Comparison of ENCODE assay signal across 19 mouse cellular contexts in genomic region chr3:94650409-94650808, GRCm38 (mm10). TPM values are rescaled to one million over a fixed set of nuclear protein-coding genes. Genes with fewer than 3 reads are reported as not detected.
DNase-seq lines count a peak whose midpoint lies in the region; ATAC-seq and TF ChIP-seq lines count a peak whose summit lies in the region.
"Had no signal": no experiment of that assay in that cellular context is flagged by ENCODE, and none has a peak within 500 bp of the region (broad histone marks: within the 10 kb centered on the region; RNA-seq: fewer than 3 reads in every experiment).

No protein-coding gene starts in this region.

- no peaks in the 10 kb centered on the region for H3K27me3 ChIP-seq in kidney, adult 2 months (replicated peaks; ENCODE audit: control insufficient read depth, insufficient read depth, low read length)
- H3K27me3 ChIP-seq in forebrain, embryonic 14.5 days (replicated peaks; ENCODE audit: control insufficient read depth, insufficient read depth, low read length), result no peaks in the 10 kb centered on the region
- H3K27me3 ChIP-seq: hindbrain, embryonic 15.5 days had no signal

- no peak overlapping the region for H3K27ac ChIP-seq in kidney, adult 2 months (ENCODE audit: insufficient read depth, low read depth, low read length)
- H3K27ac ChIP-seq in brown adipose tissue, adult 24 weeks (replicated peaks; ENCODE audit: low read depth, low read length), result no peak overlapping the region
- no peak overlapping the region for H3K27ac ChIP-seq in forebrain, embryonic 14.5 days (ENCODE audit: low read depth, low read length)
- H3K27ac ChIP-seq: hindbrain, embryonic 15.5 days; layer of hippocampus, adult 2 months had no signal

- H3K4me3 ChIP-seq in kidney, adult 2 months (ENCODE audit: insufficient read depth, low read depth, low read length), result no peak overlapping the region
- peak overlapping the region; percentile 30; the same call in 1 of the 2 replicates for H3K4me3 ChIP-seq in brown adipose tissue, adult 24 weeks (ENCODE audit: insufficient read depth, low read depth, low read length)
- no peak overlapping the region for H3K4me3 ChIP-seq in forebrain, embryonic 14.5 days (ENCODE audit: low read depth, low read length)
- H3K4me3 ChIP-seq: hindbrain, embryonic 15.5 days; layer of hippocampus, adult 2 months had no signal

- peaks cover 15% of the 10 kb centered on the region for H3K4me1 ChIP-seq in kidney, adult 2 months (ENCODE audit: control insufficient read depth, insufficient read depth, low read length)
- H3K4me1 ChIP-seq in brown adipose tissue, adult 24 weeks (ENCODE audit: control insufficient read depth, insufficient read depth, insufficient read length, low read length), result no peaks in the 10 kb centered on the region
- H3K4me1 ChIP-seq in forebrain, embryonic 14.5 days (ENCODE audit: control insufficient read depth, insufficient read depth, low read length), result no peaks in the 10 kb centered on the region

- WGBS in kidney, adult 2 months, result 31% methylated on average over 7 of the region's 7 CpGs
- 87% methylated on average over 7 of the region's 7 CpGs for WGBS in forebrain, embryonic 14.5 days

- no peak for TF ChIP-seq CTCF in kidney, adult 2 months (conservative IDR thresholded peaks at IDR 0.05; ENCODE audit: insufficient read depth, insufficient read length, low read depth, low read length)

- no peak for TF ChIP-seq POLR2A in kidney, adult 2 months (IDR thresholded peaks at IDR 0.05; ENCODE audit: low read depth, low read length)

- H3K4me2 ChIP-seq in forebrain, embryonic 14.5 days (ENCODE audit: low read length), result no peak overlapping the region
- H3K4me2 ChIP-seq: hindbrain, embryonic 15.5 days had no signal

- H3K9ac ChIP-seq in forebrain, embryonic 14.5 days (ENCODE audit: low read length), result no peak overlapping the region
- H3K9ac ChIP-seq: hindbrain, embryonic 15.5 days had no signal

- peak; percentile 44 for DNase-seq in kidney, adult 2 months
- DNase-seq in kidney, adult 18-20 months, result no peak
- DNase-seq in kidney, postnatal 10 days, result peak; percentile 13
- peak; percentile 58 for DNase-seq in lung, postnatal 14 days
- DNase-seq in forebrain, embryonic 14.5 days (ENCODE audit: low spot score), result no peak
- DNase-seq in left cerebral cortex, adult 9 months (ENCODE audit: low spot score in 2 of 2), result no peak
- no peak for DNase-seq in left cerebral cortex, postnatal 4 days
- DNase-seq: heart, adult 11 months; heart, postnatal 10 days; right cerebral cortex, postnatal 25 days; thymus, postnatal 14 days had no signal

- H3K36me3 ChIP-seq in kidney, adult 2 months (ENCODE audit: control insufficient read depth, insufficient read depth, low read length), result no peaks in the 10 kb centered on the region
- no peaks in the 10 kb centered on the region for H3K36me3 ChIP-seq in forebrain, embryonic 14.5 days (ENCODE audit: control insufficient read depth, insufficient read depth, low read length)
- H3K36me3 ChIP-seq: hindbrain, embryonic 15.5 days had no signal

- no peak for ATAC-seq in forebrain, embryonic 14.5 days

- intact Hi-C loops in left cerebral cortex, postnatal 4 days (cut with DNase I), result no loop called here

- no peaks in the 10 kb centered on the region for H3K9me3 ChIP-seq in forebrain, embryonic 14.5 days (replicated peaks; ENCODE audit: control insufficient read depth, low read length)
- H3K9me3 ChIP-seq: hindbrain, embryonic 15.5 days had no signal

RNA-seq across cellular contexts. Expression of gene Gm10972, which starts 7.5 kb away (rescaled TPM):
- polyA plus RNA-seq in kidney, adult 2 months (2012; rRNA removed), result not detected in 2 replicates
- polyA plus RNA-seq in brown adipose tissue, adult 24 weeks (2012; ENCODE audit: insufficient read depth, insufficient read length, missing spikeins), result not detected in 2 replicates
- polyA plus RNA-seq in forebrain, embryonic 14.5 days (2014; fragmentation: Nextera tagmentation; extraction: Ambion mirVana), result not detected in 2 replicates
- not detected for total RNA-seq in left cerebral cortex, postnatal 4 days (2021)
- total RNA-seq: heart, postnatal 10 days; layer of hippocampus, adult 2 months; megakaryocyte progenitor cell, adult 5-6 weeks; monocyte, adult 5-6 weeks; neutrophil, adult 5-6 weeks had no signal
- polyA plus RNA-seq: brain, embryonic 14.5 days; hindbrain, embryonic 15.5 days; limb, embryonic 11.5 days had no signal

RNA-seq across cellular contexts. Expression of gene Tuft1, which starts 8.3 kb away (rescaled TPM):
- polyA plus RNA-seq in kidney, adult 2 months (2012; rRNA removed), result 15.3 and 15.9 TPM in 2 replicates
- 0.42 and 0.79 TPM in 2 replicates for polyA plus RNA-seq in brown adipose tissue, adult 24 weeks (2012; ENCODE audit: insufficient read depth, insufficient read length, missing spikeins)
- 4.6 and 4.8 TPM in 2 replicates for polyA plus RNA-seq in forebrain, embryonic 14.5 days (2014; fragmentation: Nextera tagmentation; extraction: Ambion mirVana)
- 1 to 10 TPM; 2.3 to 2.9 TPM for total RNA-seq in left cerebral cortex, postnatal 4 days (2021)

RNA-seq across cellular contexts. Expression of gene Selenbp2, which starts 42.9 kb away (rescaled TPM):
- 22.6 and 26.7 TPM in 2 replicates for polyA plus RNA-seq in kidney, adult 2 months (2012; rRNA removed)
- polyA plus RNA-seq in brown adipose tissue, adult 24 weeks (2012; ENCODE audit: insufficient read depth, insufficient read length, missing spikeins), result not detected in 2 replicates
- 0.67 TPM in 1 of 2 replicates, not detected in the other for polyA plus RNA-seq in forebrain, embryonic 14.5 days (2014; fragmentation: Nextera tagmentation; extraction: Ambion mirVana)
- total RNA-seq in left cerebral cortex, postnatal 4 days (2021), result 1 to 10 TPM in 1 of 2 experiments, not detected in 1; 1.1 TPM
- total RNA-seq: megakaryocyte progenitor cell, adult 5-6 weeks; monocyte, adult 5-6 weeks; neutrophil, adult 5-6 weeks had no signal

Comparison
In these comparisons a context has a peak if more than half of its experiments do, and no peak if none do; other contexts are left out.
1. DNase-seq: peak in kidney, adult 2 months (single experiment), kidney, postnatal 10 days (single experiment) and lung, postnatal 14 days (single experiment); none in kidney, adult 18-20 months (single experiment), forebrain, embryonic 14.5 days (single experiment), left cerebral cortex, adult 9 months (0 of 2) and left cerebral cortex, postnatal 4 days (single experiment).
2. RNA of gene Selenbp2, which starts 42.9 kb away (polyA plus RNA-seq): 22.6 to 26.7 TPM in kidney, adult 2 months; 0.67 TPM in forebrain, embryonic 14.5 days and not detected in brown adipose tissue, adult 24 weeks; every median in the first group is over 10 times any median in the second.